Mouse (Mus musculus) midbrain, postnatal 0 days (tissue): Measurements from ENCODE around the gene Akt3. TPM values are rescaled to one million over a fixed set of nuclear protein-coding genes. Genes with fewer than 3 reads are reported as not detected.

Experiments
- ATAC-seq: fragments of 200-750 bp; cut with Nextera tagmentation; 2 replicates; pipeline ENCODE4 v1.8.0; 2017; ENCODE audit warnings: moderate number of reproducible peaks, mild to moderate bottlenecking, moderate TSS enrichment, moderate library complexity; ENCODE audit not compliant: low FRiP score
- DNase-seq: peaks from one replicate; pipeline ENCODE4 v3.0.0-alpha.2; 2015; ENCODE audit warnings: low spot score
- H3K27ac ChIP-seq: fragments of 300-500 bp; sonication (generic); 2 replicates; pipeline ENCODE4 v1.5.1; 2014; ENCODE audit warnings: low read depth, mild to moderate bottlenecking, low read length, mixed read lengths
- H3K27me3 ChIP-seq: fragments of 300-500 bp; sonication (generic); 2 replicates; pipeline ENCODE4 v1.6.1; 2014; ENCODE audit warnings: low read length, control low read depth, mixed read lengths; ENCODE audit not compliant: insufficient read depth
- H3K36me3 ChIP-seq: fragments of 300-500 bp; sonication (generic); 2 replicates; pipeline ENCODE4 v1.6.1; 2014; ENCODE audit warnings: low read length, control low read depth, mixed read lengths; ENCODE audit not compliant: insufficient read depth
- H3K4me1 ChIP-seq: fragments of 300-500 bp; sonication (generic); 2 replicates; pipeline ENCODE4 v1.6.1; 2014; ENCODE audit warnings: mild to moderate bottlenecking, control low read depth, antibody characterized with exemption, low read length, mixed read lengths; ENCODE audit not compliant: insufficient read depth
- H3K4me2 ChIP-seq: fragments of 300-500 bp; sonication (generic); 2 replicates; pipeline ENCODE4 v1.6.1; 2014; ENCODE audit warnings: low read depth, mild to moderate bottlenecking, low read length, mixed read lengths; ENCODE audit not compliant: poor library complexity, severe bottlenecking
- H3K4me3 ChIP-seq: fragments of 300-500 bp; sonication (generic); 2 replicates; pipeline ENCODE4 v1.5.1; 2014; ENCODE audit warnings: low read depth, mild to moderate bottlenecking, low read length, moderate library complexity
- H3K9ac ChIP-seq: fragments of 300-500 bp; sonication (generic); replicated peaks from 2 replicates; pipeline ENCODE4 v1.6.1; 2014; ENCODE audit warnings: mild to moderate bottlenecking, low read length, moderate library complexity, mixed read lengths; ENCODE audit not compliant: poor library complexity, severe bottlenecking
- H3K9me3 ChIP-seq: fragments of 300-500 bp; sonication (generic); 2 replicates; pipeline ENCODE4 v1.6.1; 2016; ENCODE audit warnings: low read length, control low read depth
- CTCF ChIP-seq: IDR thresholded peaks from 2 replicates; pipeline ENCODE4 v1.5.1; 2016; ENCODE audit warnings: antibody characterized with exemption, mild to moderate bottlenecking
- WGBS: fragments of 180-500 bp; shearing (Covaris S2); extraction: QIAGEN DNeasy Blood & Tissue Kit; methylation state at CpG from one replicate; pipeline ENCODE4 v1.1.7; 2014; 5-methylcytosine and 5-hydroxymethylcytosine counted together
- polyA plus RNA-seq: library from polyadenylated mRNA; unstranded; fragments of >200 nt; fragmentation: Nextera tagmentation; extraction: Ambion mirVana; gene quantifications from 2 replicates; pipeline ENCODE4 v1.2.1, GENCODE M21; 2015
- total RNA-seq: library from RNA; depleted of rRNA; stranded (reverse); fragments of >200 nt; gene quantifications from 2 replicates; pipeline ENCODE4 v1.2.3, GENCODE M21; 2014

The Akt3 gene
- total and polyA plus RNA-seq, 2 experiments from 2014 or later: 14.5 to 92.6 TPM

DNA sequence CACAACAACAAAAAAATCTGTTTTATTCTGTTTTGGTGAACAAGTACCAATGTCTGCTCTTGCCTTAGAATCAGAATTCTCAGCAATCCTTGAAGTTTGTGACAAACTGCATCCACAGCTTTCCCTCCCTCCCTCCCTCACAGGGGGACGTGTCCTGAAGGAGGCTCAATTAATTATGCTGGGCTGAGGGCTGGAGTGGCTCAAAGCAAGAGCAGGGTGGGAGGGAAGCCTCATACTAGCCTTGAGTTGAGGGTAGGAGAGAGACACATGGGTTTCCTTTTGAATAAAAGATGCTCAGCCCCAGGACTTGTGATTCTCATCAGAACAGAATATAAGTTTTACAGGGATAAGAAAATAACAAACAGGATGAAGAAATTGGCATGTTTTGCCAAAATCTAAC is 225.8 kb downstream of the Akt3 start:
- WGBS: 15% methylated on average over 1 of the region's 1 CpGs
- no peaks in the 10 kb centered on the region for H3K36me3 ChIP-seq
- H3K4me1 ChIP-seq: no peaks in the 10 kb centered on the region
- H3K9ac ChIP-seq: no peak overlapping the region
- no peak overlapping the region for H3K27ac ChIP-seq
- no peaks in the 10 kb centered on the region for H3K9me3 ChIP-seq
- no peak overlapping the region for H3K4me3 ChIP-seq
- no peak for TF ChIP-seq CTCF
- no peak for DNase-seq
- no peak for ATAC-seq
- H3K4me2 ChIP-seq: no peak overlapping the region
- no peaks in the 10 kb centered on the region for H3K27me3 ChIP-seq

DNA sequence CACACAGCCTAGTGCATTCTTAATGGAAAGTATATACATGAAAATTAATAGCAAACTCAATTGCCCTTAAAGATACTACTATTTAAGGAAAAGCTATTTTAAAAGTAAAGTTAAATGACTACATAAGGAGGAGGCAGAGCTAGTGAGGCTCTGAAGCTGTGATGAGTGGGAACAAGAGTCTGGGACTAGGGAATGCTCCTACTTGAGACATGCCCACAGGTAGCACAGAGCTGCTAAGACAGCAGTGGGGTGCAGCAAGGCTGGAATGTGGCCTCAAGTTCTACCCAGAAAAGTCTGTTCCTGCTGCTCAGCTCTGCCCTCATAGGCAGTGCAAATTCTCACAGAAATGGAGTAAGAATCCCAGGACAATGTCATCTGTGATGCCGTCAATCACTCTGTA is 226.8 kb downstream of the Akt3 start:
- Histone ChIP-seq H3K27ac (no peak overlapping the region), H3K9me3 (no peaks in the 10 kb centered on the region), H3K36me3 (no peaks in the 10 kb centered on the region), H3K4me2 (no peak overlapping the region), H3K27me3 (no peaks in the 10 kb centered on the region), H3K9ac (no peak overlapping the region), H3K4me3 (no peak overlapping the region), H3K4me1 (no peaks in the 10 kb centered on the region)
- no peak for ATAC-seq
- DNase-seq: no peak
- TF ChIP-seq CTCF: no peak
- 97% methylated on average over 1 of the region's 1 CpGs for WGBS

DNA sequence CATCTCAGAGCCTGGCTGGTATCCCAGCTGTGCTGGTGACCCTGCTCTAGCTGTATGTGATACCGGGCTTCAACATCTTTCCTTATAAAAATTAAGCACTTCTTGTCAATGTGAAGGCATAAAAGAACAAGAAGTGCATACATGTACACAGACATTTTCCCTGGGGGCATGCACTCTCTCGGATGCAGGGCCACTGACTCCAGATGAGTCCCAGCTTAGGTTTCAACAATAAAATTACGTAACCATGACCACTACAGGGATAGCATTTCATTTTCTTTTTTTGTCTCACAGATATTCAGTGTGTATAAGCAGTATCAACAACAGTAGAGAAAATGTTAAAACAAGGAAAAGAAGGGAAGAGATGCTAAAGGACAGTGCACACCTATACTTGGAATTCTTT is 227.3 kb downstream of the Akt3 start:
- no peaks in the 10 kb centered on the region for H3K27me3 ChIP-seq
- no peak overlapping the region for H3K27ac ChIP-seq
- ATAC-seq (no peak), DNase-seq (no peak)
- H3K9me3 ChIP-seq: no peaks in the 10 kb centered on the region
- no peak overlapping the region for H3K4me2 ChIP-seq
- no peaks in the 10 kb centered on the region for H3K4me1 ChIP-seq
- TF ChIP-seq CTCF: no peak
- H3K4me3 ChIP-seq: no peak overlapping the region
- no peak overlapping the region for H3K9ac ChIP-seq
- 75% methylated on average over 3 of the region's 3 CpGs for WGBS
- no peaks in the 10 kb centered on the region for H3K36me3 ChIP-seq

DNA sequence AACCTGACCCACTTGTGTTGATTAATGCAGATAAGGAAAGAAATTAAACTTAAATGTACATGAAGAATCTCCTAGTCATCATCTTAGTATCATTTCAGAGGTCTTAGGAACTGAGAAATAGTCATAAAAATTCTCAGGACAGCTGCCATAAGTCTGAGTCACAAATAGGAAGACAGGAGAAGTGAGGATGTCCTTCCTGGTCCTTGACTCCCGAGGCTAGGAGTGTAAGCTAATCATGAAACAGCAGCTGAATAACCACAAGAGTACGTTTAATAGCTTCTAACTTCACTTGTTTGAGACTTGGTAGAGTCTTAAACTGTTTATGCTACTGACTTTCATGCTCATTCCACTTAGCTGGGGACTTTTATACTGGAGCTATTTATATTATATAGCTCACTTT is 229.0 kb downstream of the Akt3 start:
- ATAC-seq (no peak), DNase-seq (no peak)
- Histone ChIP-seq H3K4me1 (no peaks in the 10 kb centered on the region), H3K27ac (no peak overlapping the region), H3K9ac (no peak overlapping the region), H3K4me3 (no peak overlapping the region), H3K27me3 (no peaks in the 10 kb centered on the region), H3K9me3 (no peaks in the 10 kb centered on the region), H3K4me2 (no peak overlapping the region), H3K36me3 (no peaks in the 10 kb centered on the region)
- TF ChIP-seq CTCF: no peak
- 86% methylated on average over 2 of the region's 2 CpGs for WGBS

DNA sequence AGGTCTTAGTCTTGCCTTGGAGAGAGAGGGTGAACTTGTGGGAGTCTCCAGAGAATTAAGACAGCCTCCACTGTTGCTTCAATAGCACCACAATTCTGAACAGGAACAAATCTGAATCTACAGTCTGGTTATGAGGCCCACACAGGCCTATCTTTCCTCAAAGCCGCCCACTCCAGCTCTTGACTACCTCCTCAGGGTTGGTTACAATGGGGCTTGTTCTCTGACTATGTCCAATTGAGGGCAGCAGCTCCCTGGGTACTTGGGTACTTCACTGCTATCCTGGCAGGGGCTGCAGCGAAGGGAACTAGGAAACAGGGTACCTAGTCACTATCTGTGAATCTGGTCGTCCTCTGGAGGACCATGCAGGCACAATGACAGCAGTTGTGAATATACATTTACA is 230.3 kb downstream of the Akt3 start:
- Histone ChIP-seq H3K4me2 (no peak overlapping the region), H3K9ac (no peak overlapping the region), H3K4me3 (no peak overlapping the region), H3K27me3 (no peaks in the 10 kb centered on the region), H3K9me3 (no peaks in the 10 kb centered on the region), H3K27ac (no peak overlapping the region), H3K4me1 (no peaks in the 10 kb centered on the region), H3K36me3 (peaks cover 9% of the 10 kb centered on the region; the same call in 1 of the 2 replicates)
- DNase-seq (no peak), ATAC-seq (no peak)
- WGBS: 96% methylated on average over 3 of the region's 3 CpGs
- no peak for TF ChIP-seq CTCF

DNA sequence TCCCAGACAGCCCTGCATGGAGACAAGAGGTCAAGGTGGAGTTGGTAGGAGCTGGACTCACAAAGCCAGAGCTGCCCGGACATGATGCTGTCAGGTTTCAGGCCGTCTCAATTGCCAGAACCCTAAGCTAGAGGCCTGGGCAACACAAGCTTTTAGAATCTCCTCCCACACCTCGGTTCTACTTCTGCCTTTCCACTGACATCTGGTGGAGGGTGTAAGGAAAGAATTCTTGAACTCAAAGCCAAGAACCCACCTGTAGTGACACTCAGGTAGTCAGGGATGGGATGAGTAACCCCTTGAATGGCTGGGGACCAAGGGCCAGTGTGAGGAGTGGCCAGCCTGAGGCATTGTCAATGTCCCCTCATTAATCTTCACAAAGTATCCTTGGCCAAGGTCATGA is 235.3 kb downstream of the Akt3 start:
- Histone ChIP-seq H3K4me1 (no peaks in the 10 kb centered on the region), H3K27ac (no peak overlapping the region), H3K4me2 (no peak overlapping the region), H3K36me3 (peaks cover 15% of the 10 kb centered on the region), H3K4me3 (no peak overlapping the region), H3K9ac (no peak overlapping the region), H3K9me3 (no peaks in the 10 kb centered on the region), H3K27me3 (no peaks in the 10 kb centered on the region)
- no peak; the same call in 1 of the 2 replicates for TF ChIP-seq CTCF
- 59% methylated on average over 3 of the region's 3 CpGs for WGBS
- ATAC-seq: no peak
- no peak for DNase-seq
